Mouse (Mus musculus) WW6 (cell line): ENCODE measurements at regions not wholly inside any gene's neighbourhood (a gene's known extent, or its start where the extent isn't known, plus 50 kb on each side); places are given as distances from the start of the nearest gene placed in this dataset.

Experiments used
- DNase-seq: peaks from one replicate; pipeline ENCODE4 v3.0.0-alpha.2; 2013; ENCODE audit warnings: low read depth, low spot score

- no peak for DNase-seq
These were observed 76.7 kb downstream of the Trim29 start for GRCm38 (mm10) chr9:43387397-43387796.

DNA sequence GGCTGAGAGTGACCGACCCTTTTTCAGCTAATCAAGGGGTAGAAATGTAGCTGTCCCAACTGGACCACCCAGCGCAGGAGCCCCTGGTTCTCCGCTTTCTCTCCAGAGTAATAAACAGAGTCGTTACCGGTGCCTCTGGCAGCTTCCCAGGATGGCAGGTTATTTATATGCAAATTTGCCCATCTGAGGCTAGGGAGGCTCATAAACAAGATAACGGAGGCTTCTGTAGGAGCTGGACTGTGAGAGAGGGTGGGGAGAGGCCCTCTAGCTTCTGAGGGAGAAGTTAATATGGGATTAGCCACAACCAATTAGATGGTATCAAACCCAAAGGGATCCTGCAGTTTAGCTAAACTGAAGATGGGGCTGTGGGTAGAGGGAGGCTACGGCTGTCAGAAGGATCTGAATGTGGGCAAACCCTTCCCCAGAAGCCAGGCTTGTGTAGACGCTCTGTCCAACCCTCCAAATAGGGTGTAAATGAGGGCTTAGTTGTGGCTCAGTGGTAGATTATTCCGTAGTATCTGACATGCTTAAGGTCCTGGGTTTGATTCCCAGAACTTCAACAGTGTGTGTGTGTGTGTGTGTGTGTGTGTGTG is 78.9 kb downstream of the Trim29 start:
- DNase-seq: no peak

- DNase-seq: no peak
These were observed 81.9 kb downstream of the Trim29 start for GRCm38 (mm10) chr9:43392467-43393064.

DNA sequence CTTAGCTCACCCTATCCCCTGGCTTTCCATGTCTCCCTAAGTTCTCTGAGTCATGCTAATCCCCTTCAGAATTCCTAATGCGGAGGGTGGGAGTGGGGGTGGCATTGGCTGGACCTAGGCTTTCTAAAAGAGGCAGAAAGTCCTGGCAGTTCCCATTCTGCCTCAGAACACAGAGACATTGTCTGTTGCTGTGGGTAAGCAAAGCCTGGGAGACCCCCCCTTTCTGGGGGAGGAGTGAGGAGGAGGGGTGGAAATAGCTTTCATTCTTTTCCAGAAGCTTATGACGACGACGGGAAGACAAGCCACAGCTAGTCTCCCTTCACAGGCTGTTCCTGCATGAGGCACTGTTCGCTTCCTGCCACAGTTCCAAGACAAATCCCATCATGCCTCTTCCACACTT is 83.6 kb downstream of the Trim29 start:
- DNase-seq: no peak

- DNase-seq: no peak
These were observed 84.6 kb downstream of the Trim29 start for GRCm38 (mm10) chr9:43395209-43395608.

DNA sequence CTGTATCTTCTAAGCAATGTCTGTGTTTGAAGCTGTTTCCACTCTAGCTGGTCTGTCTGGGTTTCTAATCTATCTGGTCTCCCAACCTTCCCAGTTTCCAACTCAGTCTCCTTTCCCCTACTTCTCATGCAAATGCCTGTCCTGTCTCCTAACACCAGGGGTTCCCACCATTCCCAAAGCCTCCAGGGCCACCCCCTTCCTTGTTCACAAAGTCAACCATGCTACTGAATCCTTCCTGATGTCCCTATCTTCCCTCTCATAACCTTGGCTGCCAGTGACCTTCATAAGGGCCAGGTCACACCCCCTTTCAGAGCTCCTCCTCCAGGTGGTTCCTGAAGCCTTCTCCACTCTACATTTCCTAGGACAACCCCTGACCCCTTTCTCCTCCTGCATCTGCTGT is 85.9 kb downstream of the Trim29 start:
- no peak for DNase-seq

DNA sequence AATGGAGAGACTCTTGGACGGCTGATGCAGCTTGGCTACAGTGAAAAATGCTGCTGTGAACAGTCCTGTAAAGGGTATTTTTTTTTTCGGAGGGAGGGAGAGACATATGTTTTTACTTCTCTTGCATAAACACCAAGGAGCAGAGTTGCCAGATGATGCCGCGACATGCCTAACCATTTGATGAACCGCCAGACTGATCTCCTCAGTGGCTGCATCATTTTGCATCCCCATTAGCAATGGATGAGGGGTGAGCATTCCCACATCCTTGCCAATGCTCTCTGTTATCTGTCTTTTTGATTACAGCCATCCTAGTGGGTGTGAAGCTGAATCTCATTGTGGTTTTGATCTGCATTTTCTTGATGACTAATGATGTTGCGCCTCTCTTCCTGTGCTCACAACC is 97.8 kb downstream of the Trim29 start:
- no peak for DNase-seq

DNA sequence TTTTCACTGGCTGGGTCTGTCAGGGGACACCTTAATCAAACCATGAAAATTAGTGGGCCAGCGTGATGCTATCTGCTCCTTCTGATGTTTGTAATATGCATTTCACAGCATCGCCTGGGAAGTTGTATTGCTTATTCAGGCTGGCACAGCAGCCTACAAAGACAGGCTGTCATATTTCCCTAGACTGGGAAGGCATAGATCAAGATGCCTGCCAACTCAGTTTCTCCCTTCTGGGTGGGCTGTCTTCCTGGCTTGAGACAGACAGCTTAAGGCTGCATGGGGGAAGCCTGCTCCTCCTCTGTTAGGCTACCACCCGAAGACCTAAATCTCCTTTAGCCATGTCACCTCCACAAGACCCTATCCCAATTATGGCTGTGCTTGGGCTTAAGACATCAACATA is 101.8 kb downstream of the Trim29 start:
- no peak for DNase-seq

DNA sequence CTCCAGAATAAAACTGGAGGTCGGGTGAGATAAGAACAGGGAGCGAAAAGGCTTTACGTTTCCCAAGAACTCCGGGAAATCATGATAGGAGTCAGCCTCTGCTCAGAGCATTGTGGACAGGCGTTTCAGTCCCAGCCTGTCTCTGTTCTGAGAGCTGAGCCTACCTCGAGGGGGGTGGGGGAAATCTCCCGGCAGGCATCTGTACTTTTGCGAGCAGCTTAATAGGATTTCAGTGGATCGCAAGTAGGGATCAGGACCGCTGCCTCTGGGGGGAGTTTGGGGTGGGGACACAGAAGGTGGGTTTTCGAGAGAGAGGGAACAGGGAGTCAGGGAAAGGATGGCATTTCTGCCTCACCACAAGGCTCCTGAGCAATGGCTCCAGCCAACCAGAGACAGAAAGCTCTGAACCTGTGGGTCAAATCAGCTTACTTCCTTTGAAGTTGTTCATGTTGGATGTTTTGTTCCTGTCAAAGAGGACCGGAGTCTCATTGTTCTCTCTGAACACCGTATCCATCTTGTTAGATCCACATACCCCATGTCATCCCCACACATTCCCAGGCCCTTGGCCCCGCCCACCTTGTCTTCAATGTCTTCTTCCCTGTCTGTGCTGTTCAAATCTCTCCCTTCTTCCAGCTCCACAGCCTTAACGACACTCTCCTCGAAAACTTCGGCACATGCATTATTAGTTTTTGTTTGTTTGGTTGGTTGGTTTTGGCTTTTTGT is 109.5 kb downstream of the Trim29 start:
- no peak for DNase-seq

GRCm38 (mm10) chr9:43427007-43427406 is 116.4 kb downstream of the Trim29 start:
- DNase-seq: no peak

DNA sequence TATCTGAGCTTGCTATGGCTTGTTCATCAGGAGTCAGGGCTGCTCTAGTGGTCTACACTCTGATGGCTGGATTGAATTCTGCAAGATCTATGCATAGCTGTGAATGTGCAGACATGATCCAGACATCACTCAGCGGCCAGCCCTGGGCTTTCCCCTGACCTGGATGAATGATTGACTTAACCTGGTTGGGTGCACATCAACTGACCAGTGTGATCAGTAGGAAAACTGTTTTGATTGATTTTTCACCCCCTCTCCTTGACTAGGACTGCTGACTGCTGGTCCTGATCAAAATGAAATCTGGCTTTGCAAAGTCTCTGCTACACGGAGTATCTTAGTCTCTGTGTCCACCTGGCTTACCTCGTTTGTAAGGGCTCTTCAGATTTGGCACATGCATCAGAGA is 123.3 kb downstream of the Trim29 start:
- no peak for DNase-seq

DNA sequence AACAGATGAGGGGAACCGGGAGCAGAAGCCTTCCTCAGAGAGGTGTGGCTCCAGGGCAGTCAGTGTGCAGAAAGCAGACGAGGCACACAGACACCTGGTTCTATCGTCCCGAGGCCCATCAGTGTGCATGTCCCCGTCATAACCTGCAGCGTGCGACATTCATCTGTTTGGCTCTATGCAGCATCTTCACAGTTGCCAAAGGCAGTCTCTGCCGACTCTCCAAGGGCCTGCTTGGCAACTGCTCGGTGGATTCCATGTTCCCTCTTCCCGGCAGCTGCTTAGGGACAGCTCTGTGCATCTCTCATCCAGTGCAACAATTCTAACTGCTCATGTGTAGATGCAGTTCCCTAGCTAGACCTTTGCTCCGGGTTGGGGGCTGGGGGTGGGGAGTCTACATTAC is 127.8 kb downstream of the Trim29 start:
- no peak for DNase-seq

DNA sequence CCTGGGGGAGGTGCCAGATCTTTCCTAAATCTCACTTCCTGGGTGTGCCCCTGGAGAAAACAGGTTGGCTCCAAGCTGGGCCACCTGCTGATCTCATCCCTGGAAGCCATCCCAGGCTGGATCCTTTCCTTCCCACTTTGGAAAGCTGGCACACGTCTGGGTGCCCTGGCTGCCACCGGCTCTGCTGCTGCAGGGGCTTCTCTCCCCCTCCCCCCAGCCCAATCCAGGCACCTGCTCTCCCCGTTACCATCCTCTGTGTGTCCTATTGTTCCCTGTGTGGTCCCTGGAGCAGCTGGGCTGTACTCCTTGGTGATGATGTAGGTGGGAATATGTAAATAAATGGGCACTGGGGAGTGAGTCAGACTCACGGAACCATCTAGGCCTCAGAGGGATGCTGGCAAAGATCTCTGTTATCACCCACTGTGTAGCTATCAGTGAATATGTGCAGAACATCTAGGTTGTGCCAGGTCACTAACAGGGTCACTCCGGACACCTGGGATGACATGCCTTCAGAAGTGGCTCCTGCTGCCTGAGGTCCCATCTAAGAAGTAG is 130.4 kb downstream of the Trim29 start:
- no peak for DNase-seq

DNA sequence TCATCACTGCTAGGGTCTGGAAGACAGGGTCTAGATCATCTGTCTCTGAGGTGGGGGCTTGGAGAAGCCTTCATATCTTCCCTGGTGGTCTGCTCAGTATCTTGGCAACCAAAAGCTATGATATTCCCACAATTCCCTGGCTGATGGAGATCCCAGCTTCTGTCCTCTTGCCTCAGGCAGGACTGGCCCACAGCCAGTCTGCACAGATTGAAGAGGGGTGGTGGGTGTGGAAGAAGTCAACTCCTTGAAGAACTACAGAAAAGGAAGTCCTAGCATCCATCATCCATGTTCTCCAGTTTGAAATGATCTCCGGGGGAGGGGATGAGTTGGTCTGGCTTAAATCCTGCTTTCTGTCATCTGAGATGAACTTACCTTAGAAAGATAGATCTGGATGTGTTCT is 134.8 kb downstream of the Trim29 start:
- no peak for DNase-seq

DNA sequence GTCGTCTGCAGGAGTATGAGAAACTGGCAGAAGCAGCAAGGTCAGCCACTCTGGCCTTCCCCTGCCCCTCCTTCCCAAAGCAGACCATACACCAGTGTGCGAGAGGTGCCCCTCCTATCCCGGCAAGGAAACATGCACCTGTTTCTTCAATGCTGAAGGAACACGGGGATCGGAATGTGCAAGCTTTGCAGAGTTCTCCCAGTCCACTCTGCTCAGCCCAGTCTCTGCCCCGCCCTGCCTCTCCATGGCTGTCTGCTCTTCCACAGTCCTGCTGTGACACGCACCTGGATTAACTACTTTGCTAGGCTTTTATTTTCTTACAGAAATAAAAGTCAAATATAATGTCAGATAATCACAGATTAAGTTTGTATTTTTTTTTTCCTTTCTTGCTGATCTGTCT is 136.7 kb downstream of the Trim29 start:
- no peak for DNase-seq

GRCm38 (mm10) chr9:43448981-43449380 is 138.3 kb downstream of the Trim29 start:
- DNase-seq: no peak

DNA sequence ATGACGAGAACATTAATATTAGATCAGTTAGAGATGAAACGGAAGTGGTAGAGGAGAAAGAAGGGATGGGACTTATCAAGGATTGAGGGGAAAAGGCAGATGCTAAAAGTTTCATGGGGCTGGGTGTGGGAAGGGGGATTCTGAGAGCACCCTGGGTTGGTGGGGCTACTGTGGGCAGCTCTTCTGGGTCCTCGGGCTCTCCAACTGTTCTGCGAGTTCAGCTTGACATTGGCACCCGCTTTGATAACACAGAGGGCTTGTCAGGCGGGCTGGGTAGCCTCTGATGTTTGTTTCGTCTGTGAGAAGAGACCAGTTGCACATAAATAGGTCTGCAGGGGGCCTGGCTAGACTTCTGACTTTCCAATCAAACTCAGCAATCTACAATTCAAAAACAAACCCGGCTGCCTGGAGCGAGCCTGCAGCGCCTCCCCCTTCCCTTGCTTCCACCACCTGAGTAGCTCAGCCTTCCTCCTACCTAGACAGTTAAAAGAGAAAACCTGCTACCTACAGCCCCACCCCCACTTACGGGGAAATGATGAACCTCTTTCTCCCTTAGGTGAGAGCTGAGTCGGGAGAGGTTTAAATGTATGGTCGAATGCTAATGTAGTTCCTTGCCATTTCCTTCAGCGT is 143.4 kb downstream of the Trim29 start:
- peak; percentile 39 for DNase-seq

- DNase-seq: no peak
These were observed 147.1 kb downstream of the Trim29 start for GRCm38 (mm10) chr9:43457736-43458135.

DNA sequence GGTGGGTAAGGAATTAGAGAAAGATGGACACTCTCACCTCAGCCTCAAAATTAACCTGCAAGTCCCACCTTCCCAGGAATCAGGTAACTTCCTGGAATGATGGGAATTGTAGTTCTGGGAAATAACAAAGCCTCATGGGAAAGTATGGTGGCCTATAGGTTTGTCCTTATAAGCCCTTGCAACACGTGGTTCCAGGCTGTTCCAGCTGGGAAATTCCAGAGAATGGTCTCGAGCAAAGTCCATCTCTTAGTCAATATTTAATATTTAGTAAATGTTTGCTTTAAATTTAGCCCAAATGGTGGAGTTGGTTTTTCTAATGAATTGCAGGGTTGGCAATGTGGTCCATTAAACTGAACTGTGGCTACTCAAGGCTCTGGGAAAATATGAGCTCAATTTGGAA is 150.5 kb downstream of the Trim29 start:
- no peak for DNase-seq

DNA sequence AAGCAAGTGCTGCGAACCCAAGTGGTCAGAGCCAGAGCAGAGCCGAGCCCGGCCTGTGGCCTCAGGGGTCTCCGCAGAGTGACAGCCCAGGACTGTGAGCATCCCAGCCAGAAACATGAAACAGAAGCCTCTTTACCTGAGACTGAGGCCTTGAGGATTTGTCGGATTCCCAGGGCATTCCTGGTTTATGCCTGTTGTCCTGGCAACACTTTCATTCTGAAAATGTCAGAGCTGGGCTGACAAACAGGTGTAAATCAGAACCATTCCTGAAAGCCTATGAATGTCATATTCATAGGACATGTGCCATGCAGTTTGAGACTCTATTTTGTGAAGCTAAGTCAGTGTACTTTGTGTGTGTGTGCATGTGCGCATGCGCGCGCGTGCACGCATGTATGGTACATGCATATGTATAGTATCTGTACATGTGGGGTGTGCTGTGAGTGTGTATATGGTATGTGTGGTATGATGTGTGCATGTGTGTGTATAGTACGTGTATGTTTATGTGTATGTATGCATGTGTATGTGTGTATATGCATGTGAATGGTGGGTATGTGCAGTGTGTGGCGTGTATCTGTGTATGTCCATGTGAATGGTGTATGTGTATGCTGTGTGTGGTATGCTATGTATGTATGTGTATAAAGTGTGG is 152.9 kb downstream of the Trim29 start:
- no peak for DNase-seq

DNA sequence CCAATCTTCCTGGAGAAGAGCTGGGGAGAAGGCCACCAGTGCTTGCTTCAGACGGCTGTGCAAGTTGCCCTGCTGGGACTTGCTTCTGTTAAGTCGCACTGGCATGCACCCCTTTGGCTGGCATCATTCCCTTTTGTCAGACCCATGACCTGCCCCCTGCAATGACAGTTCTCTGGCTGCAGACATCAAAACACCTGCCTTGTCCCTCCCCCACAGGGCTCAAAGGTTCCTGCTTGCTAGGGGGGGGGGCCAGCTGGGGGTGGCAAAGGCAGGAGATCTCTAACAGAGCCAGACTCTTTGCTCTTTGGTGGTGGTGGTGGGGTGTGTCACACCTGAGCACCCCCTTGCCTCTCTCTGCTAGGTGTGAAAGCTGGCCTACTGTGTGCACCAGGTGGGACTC is 154.5 kb downstream of the Trim29 start:
- DNase-seq: no peak

GRCm38 (mm10) chr9:43465731-43466330 is 155.2 kb downstream of the Trim29 start:
- DNase-seq: no peak
